7 mouse cellular contexts compared by ENCODE assay signal in the genomic region with DNA sequence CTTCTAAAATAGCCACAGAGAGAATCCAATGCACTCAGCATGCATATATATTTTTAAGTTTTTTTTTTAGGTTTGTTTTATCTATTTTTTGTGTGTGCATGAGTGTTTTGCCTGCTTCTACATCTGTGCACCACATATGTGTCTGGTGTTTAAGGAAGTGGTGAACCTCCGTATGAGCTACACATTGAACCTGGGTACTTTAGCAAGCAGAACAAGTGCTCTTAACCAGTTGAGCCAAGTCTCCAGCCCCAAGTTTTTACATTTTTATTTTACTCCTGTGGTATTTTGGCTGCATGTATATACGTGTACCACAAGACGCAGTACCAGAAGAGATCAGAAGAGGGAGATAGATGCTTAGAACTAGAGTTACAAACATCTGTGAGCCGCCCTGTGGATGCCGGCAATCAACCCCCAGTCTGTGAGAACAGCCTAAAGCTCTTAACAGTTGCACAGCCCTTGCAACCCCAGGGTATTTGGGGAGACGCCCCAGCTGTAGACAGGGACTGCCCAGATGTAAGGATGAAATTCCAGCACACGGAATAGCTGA. TPM values are rescaled to one million over a fixed set of nuclear protein-coding genes. Genes with fewer than 3 reads are reported as not detected.
DNase-seq lines count a peak whose midpoint lies in the region; ATAC-seq lines count a peak whose summit lies in the region.

No protein-coding gene starts in this region.

- intact Hi-C loops in heart, postnatal 10 days (cut with DNase I) = no loop called here

- DNase-seq in A20 (ENCODE audit: low read depth, low spot score) = peak; percentile 79
- DNase-seq in embryo, embryonic 10.5 days (ENCODE audit: low spot score) = peak; percentile 90
- DNase-seq in heart, postnatal 10 days = peak; percentile 46 to 70
- peak; percentile 45 for DNase-seq in liver
- DNase-seq in natural killer cell, adult 2 months (ENCODE audit: low spot score in 2 of 2) = peak; percentile 54 to 64
- DNase-seq in adrenal gland, postnatal 10 days = no peak

- peak; percentile 75 for ATAC-seq in CD4-positive, CD25-positive, alpha-beta regulatory T cell, adult 4 months

RNA-seq across cellular contexts. Expression of a gene that starts 17.7 kb away (rescaled TPM):
- polyA plus RNA-seq in CD4-positive, CD25-positive, alpha-beta regulatory T cell, adult 4 months (2017; shearing (Covaris generic)) = 10 to 100 TPM; 20.1 to 43.4 TPM
- 10 to 100 TPM; 38.5 to 39.5 TPM for total RNA-seq in heart, postnatal 10 days (2021)
- total RNA-seq in adrenal gland, postnatal 10 days (2021) = 10 to 100 TPM; 39.4 to 45.8 TPM

RNA-seq across cellular contexts. Expression of a gene that starts 26.8 kb away (rescaled TPM):
- under 1 TPM in 1 of 2 experiments, not detected in 1; 0.12 TPM for polyA plus RNA-seq in CD4-positive, CD25-positive, alpha-beta regulatory T cell, adult 4 months (2017; shearing (Covaris generic))
- total RNA-seq in heart, postnatal 10 days (2021) = under 1 TPM; 0.41 to 0.50 TPM
- 1 to 10 TPM; 1.4 to 1.7 TPM for total RNA-seq in adrenal gland, postnatal 10 days (2021)

RNA-seq across cellular contexts. Expression of a gene that starts 43.6 kb away (rescaled TPM):
- polyA plus RNA-seq in CD4-positive, CD25-positive, alpha-beta regulatory T cell, adult 4 months (2017; shearing (Covaris generic)) = 10 to 100 TPM; 25.3 to 29.8 TPM
- 10 to 100 TPM; 67.6 to 69.6 TPM for total RNA-seq in heart, postnatal 10 days (2021)
- total RNA-seq in adrenal gland, postnatal 10 days (2021) = 10 to 100 TPM; 45.4 to 48.1 TPM

RNA-seq across cellular contexts. Expression of a gene that starts 55.9 kb away (rescaled TPM):
- 1 to 10 TPM in 1 of 2 experiments, under 1 TPM in 1; 0.67 to 1.3 TPM for polyA plus RNA-seq in CD4-positive, CD25-positive, alpha-beta regulatory T cell, adult 4 months (2017; shearing (Covaris generic))
- total RNA-seq in heart, postnatal 10 days (2021) = 10 to 100 TPM; 21.3 to 28.2 TPM
- 10 to 100 TPM; 22.7 to 31.5 TPM for total RNA-seq in adrenal gland, postnatal 10 days (2021)
